Mouse (Mus musculus): ENCODE measurements around the gene Gm28308. TPM values are rescaled to one million over a fixed set of nuclear protein-coding genes. Genes with fewer than 3 reads are reported as not detected.

Gm28308 gene
- polyA plus RNA-seq, 1 experiment: 0.78 TPM

GRCm38 (mm10) chr6:52175864-52176263 is 37.3 kb downstream of the Gm28308 start:
- no peaks in the 10 kb centered on the region for H3K27me3 ChIP-seq (replicated peaks; ENCODE audit: control insufficient read depth, insufficient read depth, low read length)
- WGBS: 16% methylated on average over 18 of the region's 35 CpGs
- peak overlapping the region; percentile 29 for H3K4me3 ChIP-seq (ENCODE audit: insufficient read depth, low read depth, low read length)
- peaks cover 30% of the 10 kb centered on the region; the same call in 1 of the 2 replicates for H3K4me1 ChIP-seq (ENCODE audit: control insufficient read depth, insufficient read depth, low read length)
- H3K36me3 ChIP-seq (ENCODE audit: control insufficient read depth, insufficient read depth, low read length): no peaks in the 10 kb centered on the region
- no peak for TF ChIP-seq POLR2A (IDR thresholded peaks at IDR 0.05; ENCODE audit: low read depth, low read length)
- TF ChIP-seq CTCF (conservative IDR thresholded peaks at IDR 0.05; ENCODE audit: insufficient read depth, insufficient read length, low read depth, low read length): no peak
- peak overlapping the region; percentile 59; the same call in 1 of the 2 replicates for H3K27ac ChIP-seq (ENCODE audit: insufficient read depth, low read depth, low read length)
- DNase-seq: peak; percentile 60

GRCm38 (mm10) chr6:52174968-52175751 is 38.0 kb downstream of the Gm28308 start:
- TF ChIP-seq POLR2A (IDR thresholded peaks at IDR 0.05; ENCODE audit: low read depth, low read length) (no peak), CTCF (conservative IDR thresholded peaks at IDR 0.05; ENCODE audit: insufficient read depth, insufficient read length, low read depth, low read length) (no peak)
- peak; percentile 66 for DNase-seq
- Histone ChIP-seq H3K4me1 (ENCODE audit: control insufficient read depth, insufficient read depth, low read length) (peaks cover 30% of the 10 kb centered on the region; the same call in 1 of the 2 replicates), H3K4me3 (ENCODE audit: insufficient read depth, low read depth, low read length) (peak overlapping the region; percentile 29), H3K27ac (ENCODE audit: insufficient read depth, low read depth, low read length) (peak overlapping the region; percentile 3; the same call in 1 of the 2 replicates), H3K27me3 (replicated peaks; ENCODE audit: control insufficient read depth, insufficient read depth, low read length) (no peaks in the 10 kb centered on the region), H3K36me3 (ENCODE audit: control insufficient read depth, insufficient read depth, low read length) (no peaks in the 10 kb centered on the region)
- 15% methylated on average over 41 of the region's 41 CpGs for WGBS

GRCm38 (mm10) chr6:52173648-52174047 is 39.5 kb downstream of the Gm28308 start:
- H3K4me1 ChIP-seq (ENCODE audit: control insufficient read depth, insufficient read depth, low read length): peaks cover 20% of the 10 kb centered on the region; the same call in 1 of the 2 replicates
- TF ChIP-seq CTCF (conservative IDR thresholded peaks at IDR 0.05; ENCODE audit: insufficient read depth, insufficient read length, low read depth, low read length): no peak
- no peak overlapping the region for H3K4me3 ChIP-seq (ENCODE audit: insufficient read depth, low read depth, low read length)
- H3K27ac ChIP-seq (ENCODE audit: insufficient read depth, low read depth, low read length): no peak overlapping the region
- H3K27me3 ChIP-seq (replicated peaks; ENCODE audit: control insufficient read depth, insufficient read depth, low read length): no peaks in the 10 kb centered on the region
- H3K36me3 ChIP-seq (ENCODE audit: control insufficient read depth, insufficient read depth, low read length): no peaks in the 10 kb centered on the region
- DNase-seq: no peak
- WGBS: 33% methylated on average over 4 of the region's 4 CpGs

DNA sequence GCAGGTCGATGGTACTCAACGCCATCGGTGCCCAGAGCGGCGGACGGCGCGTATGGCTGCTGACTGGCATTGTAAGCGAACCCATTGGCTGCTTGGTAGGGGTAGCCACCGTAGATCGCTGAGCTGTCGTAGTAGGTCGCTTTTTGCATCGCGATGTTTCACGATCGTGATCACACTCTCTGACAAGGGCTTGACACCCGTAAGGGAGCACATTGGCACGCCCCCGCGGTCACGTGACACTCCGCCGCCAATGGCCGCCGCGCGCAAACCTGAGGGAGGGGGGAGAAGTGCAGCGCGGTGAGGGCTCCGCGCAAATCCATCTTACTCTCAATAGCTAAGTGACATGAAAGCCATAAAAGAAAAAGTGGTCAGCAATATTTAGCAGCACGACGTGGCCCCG is 40.6 kb downstream of the Gm28308 start:
- Histone ChIP-seq H3K27me3 (replicated peaks; ENCODE audit: control insufficient read depth, insufficient read depth, low read length) (no peaks in the 10 kb centered on the region), H3K36me3 (ENCODE audit: control insufficient read depth, insufficient read depth, low read length) (no peaks in the 10 kb centered on the region; the same call in 1 of the 2 replicates), H3K27ac (ENCODE audit: insufficient read depth, low read depth, low read length) (peak overlapping the region; percentile 75), H3K4me3 (ENCODE audit: insufficient read depth, low read depth, low read length) (peak overlapping the region; percentile 48), H3K4me1 (ENCODE audit: control insufficient read depth, insufficient read depth, low read length) (peaks cover 13% of the 10 kb centered on the region; the same call in 1 of the 2 replicates)
- peak; percentile 95 for DNase-seq
- TF ChIP-seq CTCF (conservative IDR thresholded peaks at IDR 0.05; ENCODE audit: insufficient read depth, insufficient read length, low read depth, low read length) (no peak), POLR2A (IDR thresholded peaks at IDR 0.05; ENCODE audit: low read depth, low read length) (no peak)
- 9% methylated on average over 35 of the region's 35 CpGs for WGBS

- Histone ChIP-seq H3K4me3 (ENCODE audit: insufficient read depth, low read depth, low read length) (no peak overlapping the region; the same call in 1 of the 2 replicates), H3K4me1 (ENCODE audit: control insufficient read depth, insufficient read depth, low read length) (peaks cover 13% of the 10 kb centered on the region; the same call in 1 of the 2 replicates), H3K27ac (ENCODE audit: insufficient read depth, low read depth, low read length) (no peak overlapping the region), H3K27me3 (replicated peaks; ENCODE audit: control insufficient read depth, insufficient read depth, low read length) (no peaks in the 10 kb centered on the region), H3K36me3 (ENCODE audit: control insufficient read depth, insufficient read depth, low read length) (no peaks in the 10 kb centered on the region; the same call in 1 of the 2 replicates)
- DNase-seq: peak; percentile 65
- TF ChIP-seq CTCF (conservative IDR thresholded peaks at IDR 0.05; ENCODE audit: insufficient read depth, insufficient read length, low read depth, low read length): no peak
- TF ChIP-seq POLR2A (IDR thresholded peaks at IDR 0.05; ENCODE audit: low read depth, low read length): no peak
- 31% methylated on average over 7 of the region's 7 CpGs for WGBS
These were observed 41.2 kb downstream of the Gm28308 start for GRCm38 (mm10) chr6:52171938-52172337.

- TF ChIP-seq POLR2A (IDR thresholded peaks at IDR 0.05; ENCODE audit: low read depth, low read length) (no peak), CTCF (conservative IDR thresholded peaks at IDR 0.05; ENCODE audit: insufficient read depth, insufficient read length, low read depth, low read length) (no peak)
- DNase-seq: no peak
- peak overlapping the region; percentile 26; the same call in 1 of the 2 replicates for H3K27ac ChIP-seq (ENCODE audit: insufficient read depth, low read depth, low read length)
These were observed 41.8 kb downstream of the Gm28308 start for GRCm38 (mm10) chr6:52171331-52171730.

DNA sequence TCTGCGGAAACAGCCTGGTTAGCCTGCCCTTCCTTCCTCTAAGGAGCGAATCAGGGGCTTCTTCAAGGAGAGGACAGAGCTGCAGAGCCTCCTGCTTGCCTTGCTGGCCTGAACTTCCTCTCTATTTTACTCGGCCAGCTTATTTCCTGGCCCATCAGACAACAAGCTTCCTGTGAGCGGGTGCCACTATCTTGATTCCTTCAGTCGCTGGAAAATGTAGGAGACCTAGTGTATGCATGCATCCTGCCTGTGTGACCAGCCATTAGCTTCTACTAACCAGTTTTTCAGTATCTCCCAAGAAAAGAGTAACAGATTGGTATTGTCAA is 42.3 kb downstream of the Gm28308 start:
- no peaks in the 10 kb centered on the region; the same call in 1 of the 2 replicates for H3K36me3 ChIP-seq (ENCODE audit: control insufficient read depth, insufficient read depth, low read length)
- no peak overlapping the region for H3K4me3 ChIP-seq (ENCODE audit: insufficient read depth, low read depth, low read length)
- TF ChIP-seq CTCF (conservative IDR thresholded peaks at IDR 0.05; ENCODE audit: insufficient read depth, insufficient read length, low read depth, low read length): no peak
- WGBS: 63% methylated on average over 5 of the region's 5 CpGs
- H3K27ac ChIP-seq (ENCODE audit: insufficient read depth, low read depth, low read length): peak overlapping the region; percentile 46; the same call in 1 of the 2 replicates
- H3K27me3 ChIP-seq (replicated peaks; ENCODE audit: control insufficient read depth, insufficient read depth, low read length): no peaks in the 10 kb centered on the region
- DNase-seq: no peak
- peaks cover 9% of the 10 kb centered on the region; the same call in 1 of the 2 replicates for H3K4me1 ChIP-seq (ENCODE audit: control insufficient read depth, insufficient read depth, low read length)

More at GRCm38 (mm10) chr6:52171331-52171730, 41.8 kb downstream of the Gm28308 start:
- Histone ChIP-seq H3K4me1 (ENCODE audit: control insufficient read depth, insufficient read depth, low read length) (peaks cover 10% of the 10 kb centered on the region; the same call in 1 of the 2 replicates), H3K27me3 (replicated peaks; ENCODE audit: control insufficient read depth, insufficient read depth, low read length) (no peaks in the 10 kb centered on the region), H3K4me3 (ENCODE audit: insufficient read depth, low read depth, low read length) (no peak overlapping the region), H3K36me3 (ENCODE audit: control insufficient read depth, insufficient read depth, low read length) (no peaks in the 10 kb centered on the region; the same call in 1 of the 2 replicates)
- WGBS: 55% methylated on average over 4 of the region's 4 CpGs

All from kidney, adult 2 months (tissue).